Mouse (Mus musculus) right cerebral cortex, adult 2 months (tissue): ENCODE measurements at regions not wholly inside any gene's neighbourhood (a gene's known extent, or its start where the extent isn't known, plus 50 kb on each side); places are given as distances from the start of the nearest gene placed in this dataset.

Experiments
- DNase-seq, 2 experiments: peaks; one replicate each; pipeline ENCODE4 v3.0.0; 2021 to 2022; ENCODE audit warnings: low spot score in 2 of 2

DNA sequence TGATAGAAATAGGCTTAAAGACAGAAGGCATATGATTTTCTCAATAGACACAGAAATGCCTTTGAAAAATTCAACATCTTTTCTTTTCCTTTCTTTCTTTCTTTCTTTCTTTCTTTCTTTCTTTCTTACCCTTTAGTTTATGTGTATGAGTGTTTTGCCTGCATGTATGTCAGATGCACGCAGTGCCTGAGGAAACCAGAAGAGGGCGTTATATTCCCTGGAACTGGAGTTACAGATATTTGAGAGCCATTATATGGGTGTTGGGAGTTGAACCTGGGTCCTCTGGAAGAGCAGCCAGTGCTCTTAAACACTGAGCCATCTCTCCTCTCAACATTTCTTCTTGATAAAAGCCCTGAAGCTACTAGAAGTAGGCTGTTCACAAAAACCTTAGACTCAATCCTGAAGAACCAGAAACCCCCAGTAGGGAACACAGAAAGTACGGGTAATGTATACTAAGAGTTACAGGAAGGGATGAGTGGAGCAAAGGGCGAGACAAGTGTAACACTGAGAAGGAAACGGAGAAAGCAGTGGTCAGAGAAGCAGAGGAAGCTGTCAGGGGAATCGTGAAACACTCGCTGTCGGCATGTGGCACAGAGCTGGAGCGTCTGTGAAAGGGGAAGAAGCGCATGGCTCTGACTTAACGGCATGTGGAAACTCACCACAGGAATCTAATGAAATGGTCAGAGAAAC lies 2253.4 kb downstream of the 4930444P10Rik start:
- no peak for DNase-seq

DNA sequence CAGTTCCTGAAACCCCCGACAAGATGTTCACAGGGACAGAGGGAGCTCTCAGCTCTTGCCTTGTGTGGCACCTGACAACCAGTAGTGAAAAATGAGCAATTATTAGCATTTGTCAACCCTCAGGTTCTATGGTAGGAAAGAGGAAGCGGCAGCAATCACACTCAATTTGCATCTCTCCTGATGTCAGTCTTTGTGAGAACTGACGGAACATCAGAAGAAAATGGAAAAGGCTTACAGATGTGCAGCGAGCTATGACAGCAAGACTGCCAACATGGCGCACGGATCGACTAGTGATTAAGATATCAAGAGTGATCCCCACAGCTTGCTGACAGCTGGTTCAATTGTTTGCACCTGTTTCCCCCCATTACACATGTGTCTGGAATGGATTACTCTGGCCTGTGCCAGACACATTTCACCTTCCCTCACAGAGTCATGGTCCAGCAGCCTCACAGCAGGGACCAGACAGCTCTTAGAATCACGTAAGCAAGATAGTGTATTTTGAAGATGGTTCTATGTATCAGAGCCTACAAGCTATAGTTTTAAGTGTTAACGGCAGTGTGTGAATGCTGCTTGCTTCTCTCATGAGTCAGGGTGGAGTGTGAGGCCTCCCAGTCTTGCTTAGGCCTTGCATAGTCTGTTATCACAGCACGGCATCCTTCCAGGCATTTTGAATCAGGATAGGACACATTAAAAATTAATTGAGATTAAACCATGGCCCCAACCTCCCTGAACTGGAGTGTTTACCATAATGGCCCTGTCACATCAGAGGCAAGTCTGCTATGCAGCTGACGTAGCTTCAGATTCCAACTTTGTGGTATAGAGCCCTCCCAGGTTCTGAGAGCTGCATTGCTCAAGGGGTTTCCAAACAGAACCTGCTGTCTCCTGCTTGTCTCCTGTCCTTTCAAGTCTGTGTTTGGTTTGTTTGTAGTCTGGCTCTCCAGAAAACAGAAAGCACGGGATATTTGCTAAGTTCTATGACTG lies 2258.0 kb downstream of the 4930444P10Rik start:
- DNase-seq, result no peak

DNA sequence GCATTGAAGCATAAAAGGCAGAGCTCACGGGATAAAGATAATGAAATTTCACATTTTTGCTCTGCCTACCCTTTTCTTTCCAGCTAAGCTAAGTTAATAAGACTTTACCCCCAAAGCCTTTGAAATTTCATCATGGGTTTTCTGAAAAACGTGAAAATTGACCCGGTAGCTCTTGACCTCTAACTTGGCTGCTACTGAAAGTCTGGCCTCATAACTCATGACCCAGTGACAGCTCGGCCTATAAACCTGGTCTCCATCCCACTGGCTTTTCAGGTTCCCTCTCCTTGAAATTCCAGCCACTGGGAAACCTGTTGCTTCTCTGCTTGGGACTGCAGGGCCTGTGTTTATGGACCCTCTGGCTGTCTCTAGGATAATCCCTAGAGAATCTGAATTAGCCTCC lies 2285.3 kb downstream of the 4930444P10Rik start:
- no peak for DNase-seq

DNA sequence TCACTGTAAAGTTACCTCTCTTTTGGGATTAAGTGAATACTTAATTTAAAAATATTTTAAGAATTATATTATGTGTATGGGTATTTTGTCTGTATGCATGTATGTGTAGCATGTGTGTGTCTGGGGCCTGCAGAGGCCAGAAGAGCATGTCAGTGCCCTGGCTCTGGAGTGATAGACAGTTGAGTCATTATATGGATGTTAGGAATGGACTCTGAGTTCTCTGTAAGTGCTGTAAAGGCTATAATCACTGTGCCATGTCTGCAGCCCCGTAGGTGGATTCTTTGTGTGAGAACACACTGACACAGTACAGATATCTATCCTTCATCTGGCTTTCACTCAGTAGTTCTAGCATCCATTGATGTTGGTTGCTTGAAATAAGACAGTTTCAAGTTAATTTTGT lies 2292.7 kb downstream of the 4930444P10Rik start:
- DNase-seq, result no peak

DNA sequence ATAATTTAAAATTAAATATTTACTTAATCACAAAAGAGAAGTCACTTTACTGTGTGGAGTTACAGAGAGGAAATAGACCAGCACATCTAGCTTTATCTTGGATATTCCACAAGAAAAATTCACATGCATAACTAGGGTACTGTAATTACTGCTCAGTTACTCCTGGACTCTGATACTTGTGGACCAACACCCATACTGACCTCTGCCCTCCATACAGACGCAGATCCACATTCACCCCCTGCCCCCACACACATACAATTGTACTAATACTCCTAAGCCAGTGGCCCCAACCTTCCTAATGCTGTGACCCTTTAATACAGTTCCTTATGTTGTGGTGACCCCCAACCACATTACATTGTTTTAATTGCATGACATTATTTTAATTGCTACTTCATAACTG lies 2294.3 kb downstream of the 4930444P10Rik start:
- no peak for DNase-seq

DNA sequence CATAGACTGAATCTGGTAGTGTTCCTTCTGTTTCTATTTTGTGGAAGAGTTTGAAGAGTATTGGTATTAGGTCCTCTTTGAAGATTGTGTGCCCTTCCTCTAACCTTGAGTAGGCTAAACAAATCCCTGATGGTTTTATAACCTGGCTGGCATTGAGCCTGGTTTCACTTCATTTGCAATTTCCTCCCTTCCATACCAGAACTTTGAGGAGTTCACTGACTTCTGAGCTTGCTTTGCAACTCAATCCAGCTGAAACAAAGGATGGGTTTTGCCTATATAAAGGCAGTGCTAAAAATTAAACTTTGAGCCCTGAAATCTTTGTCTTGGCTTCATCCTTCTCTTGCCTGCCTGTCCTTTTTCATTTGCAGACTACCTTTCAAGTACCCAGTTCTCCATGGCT lies 2297.9 kb downstream of the 4930444P10Rik start:
- no peak for DNase-seq

DNA sequence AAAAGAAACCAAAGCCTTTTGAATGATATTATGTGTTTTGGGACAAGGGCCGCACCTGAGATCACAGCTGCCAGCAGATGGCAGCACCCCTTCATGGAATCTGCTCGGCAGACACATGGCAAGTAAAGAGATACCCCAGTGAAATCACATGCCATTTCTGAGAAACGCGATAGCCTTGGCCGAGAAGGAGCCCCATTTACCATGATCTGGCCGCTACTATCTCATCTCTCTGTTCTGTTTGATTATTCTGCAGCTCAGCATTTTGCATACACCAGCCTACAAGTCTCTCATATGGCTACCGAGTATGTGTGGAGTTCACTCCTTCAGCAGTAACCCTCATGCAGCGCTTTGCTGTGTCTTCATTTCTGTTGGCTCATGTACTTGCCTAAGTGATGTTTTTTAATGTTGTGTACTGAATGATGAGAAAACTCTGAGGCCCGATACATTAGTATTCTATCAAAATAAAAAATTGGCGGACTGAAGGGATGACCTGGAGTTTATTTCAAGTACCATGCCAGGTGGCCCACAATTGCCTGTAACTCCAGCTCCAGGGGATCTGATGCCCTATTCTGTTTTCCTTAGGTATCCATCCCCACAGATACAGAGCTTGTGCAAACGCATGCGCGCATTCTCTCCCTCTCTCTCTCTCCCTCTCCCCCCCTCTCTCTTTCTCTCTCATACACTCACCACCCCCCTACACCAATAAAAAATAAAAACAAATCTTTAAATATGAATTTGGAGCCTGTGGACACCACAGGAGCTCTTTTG lies 2303.6 kb downstream of the 4930444P10Rik start:
- DNase-seq, result peak; percentile 91 to 94

DNA sequence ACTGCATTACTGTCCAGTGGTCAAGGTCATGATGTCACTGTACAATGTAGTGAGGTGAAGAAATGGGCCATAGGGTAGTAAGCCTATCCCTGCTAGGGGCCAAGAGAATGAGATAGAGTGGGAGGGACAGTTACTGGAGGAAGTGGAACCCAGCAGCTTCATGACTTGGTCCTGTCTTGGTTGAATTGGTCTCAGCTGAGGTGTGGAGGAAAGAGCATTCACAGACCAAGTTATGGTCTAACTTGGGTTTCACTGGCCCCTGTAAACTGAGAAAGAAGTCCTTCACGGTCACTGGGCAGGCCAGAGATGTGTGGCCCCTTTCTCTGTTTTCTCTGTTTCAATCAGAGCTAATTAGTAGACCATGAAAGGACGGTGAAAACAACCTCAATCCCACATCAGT lies 2306.1 kb downstream of the 4930444P10Rik start:
- no peak for DNase-seq

DNA sequence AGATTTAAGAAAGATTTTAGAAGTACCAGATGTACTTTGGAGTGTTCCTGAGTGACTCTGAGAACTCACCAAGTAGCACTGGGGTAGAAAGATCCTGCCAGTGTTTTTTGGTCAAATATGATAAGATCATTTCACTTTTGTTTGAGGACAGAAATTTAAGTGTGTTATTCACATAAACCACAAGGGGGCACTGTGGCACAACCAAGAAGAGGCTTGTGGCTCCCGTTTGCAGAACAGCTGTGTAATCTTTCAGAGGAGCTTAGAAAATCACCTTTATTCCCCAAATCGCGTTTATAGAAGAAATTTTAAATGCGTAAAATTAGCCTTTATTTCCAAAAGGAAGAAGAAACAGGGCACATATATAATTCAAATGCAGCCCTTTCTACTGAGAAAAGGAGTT lies 2308.7 kb downstream of the 4930444P10Rik start:
- DNase-seq, result peak in 1 of 2 experiments; percentile 55

DNA sequence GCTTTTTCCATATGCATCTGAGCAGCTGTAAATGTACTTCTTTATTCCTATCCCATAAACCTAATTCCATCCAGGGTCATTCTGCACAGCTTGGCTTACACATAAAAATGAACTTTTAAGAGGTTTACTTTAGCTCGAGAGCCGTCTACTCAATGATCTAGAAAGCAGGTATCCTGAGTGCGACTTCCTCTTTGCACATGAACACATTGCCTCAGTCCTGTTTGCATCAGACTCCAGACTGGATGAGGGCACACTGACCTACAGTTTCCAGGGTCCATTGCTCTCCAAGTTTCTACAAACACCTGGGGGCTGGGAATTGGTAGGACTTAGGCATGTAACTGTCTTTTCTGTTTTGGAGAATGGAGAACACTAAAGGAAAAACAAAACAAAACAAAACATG lies 2310.5 kb downstream of the 4930444P10Rik start:
- no peak for DNase-seq

DNA sequence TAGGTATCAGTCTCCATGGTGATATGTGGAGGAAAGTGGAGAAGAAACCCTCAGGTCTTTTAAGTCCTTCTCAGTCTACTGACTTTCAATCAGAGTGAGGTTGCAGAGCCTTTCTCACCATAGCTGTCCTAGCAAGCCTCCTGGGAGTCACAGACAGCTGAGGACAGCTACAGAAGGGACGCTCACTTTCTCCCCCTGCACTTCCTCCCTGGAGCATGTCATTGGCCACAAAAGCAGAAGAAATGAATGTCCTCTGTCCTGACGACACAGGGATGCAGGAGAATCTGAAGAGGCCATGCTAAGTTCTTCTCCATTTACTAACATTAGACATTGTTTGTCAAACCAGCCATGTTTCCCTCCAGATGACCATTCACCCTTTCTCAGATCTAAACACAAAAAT lies 2321.0 kb downstream of the 4930444P10Rik start:
- no peak for DNase-seq

DNA sequence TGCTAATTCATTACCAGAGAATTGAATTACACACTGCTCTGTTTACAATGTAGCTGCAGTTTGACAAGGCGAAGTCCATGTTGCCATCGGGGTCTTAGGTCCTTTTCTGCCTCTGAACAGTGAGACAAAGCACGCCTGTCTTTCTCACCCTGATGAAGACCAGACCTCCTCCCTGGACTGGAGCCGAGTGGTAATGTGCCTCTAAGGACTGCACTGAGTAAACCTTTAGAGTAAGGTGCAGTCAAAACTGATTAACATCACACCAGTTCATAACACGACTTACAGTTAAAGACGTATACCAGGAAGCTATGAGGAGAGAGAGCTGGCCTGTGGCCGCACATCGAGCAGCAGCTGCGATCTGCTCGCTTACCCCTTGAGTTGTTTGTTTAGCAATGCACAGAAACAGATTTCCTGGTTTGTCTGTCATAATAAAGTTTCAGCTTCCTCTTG lies 2322.1 kb downstream of the 4930444P10Rik start:
- no peak for DNase-seq

DNA sequence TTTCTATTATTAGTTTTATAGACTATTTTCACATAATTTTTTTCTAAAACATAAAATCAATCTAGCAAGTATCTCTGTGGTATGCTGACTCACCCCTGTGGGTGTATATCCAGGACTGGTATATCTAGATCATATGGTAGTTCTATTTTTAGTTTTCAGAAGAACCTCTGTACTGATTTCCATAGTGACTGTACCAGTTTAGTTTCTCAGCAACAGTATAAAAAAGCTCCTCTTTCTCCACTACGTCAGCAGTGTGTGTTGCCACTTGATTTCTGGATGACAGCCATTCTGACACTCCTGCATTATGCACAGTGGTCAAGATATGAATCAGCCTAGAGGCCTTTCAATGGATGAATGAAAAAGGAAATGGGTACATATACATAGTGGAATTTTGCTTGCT lies 2338.6 kb downstream of the A830018L16Rik start:
- peak; percentile 42 to 51 for DNase-seq

DNA sequence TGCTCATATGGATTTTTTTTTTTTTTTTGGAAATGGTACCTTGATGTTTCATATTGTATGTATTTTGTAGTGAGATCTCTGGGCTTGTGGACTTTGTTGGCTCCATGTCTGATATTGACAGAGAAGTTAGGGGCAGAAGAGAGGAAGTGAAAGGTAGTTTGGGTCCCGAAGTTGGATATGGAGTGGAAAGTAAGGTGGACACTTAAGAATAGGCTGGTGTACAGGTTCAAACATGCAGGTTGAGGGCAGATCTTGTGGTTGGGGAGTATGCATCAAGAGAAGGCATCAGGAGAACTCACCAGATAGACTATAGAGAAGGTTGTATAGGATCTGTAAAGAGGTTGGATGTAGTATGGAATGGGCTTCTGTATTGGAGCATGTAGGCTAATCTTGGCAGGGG lies 2337.5 kb downstream of the A830018L16Rik start:
- no peak for DNase-seq
